Mouse (Mus musculus) bone marrow, adult 2 months (tissue): Measurements from ENCODE around the gene 1700019D03Rik.

ENCODE experiments used
- CTCF ChIP-seq: fragments of 200-500 bp; IDR thresholded peaks from 2 replicates; pipeline ENCODE4 v1.5.1; 2011; ENCODE audit warnings: low read length, control low read depth; ENCODE audit not compliant: control insufficient read depth, insufficient read depth
- POLR2A ChIP-seq: fragments of 200-500 bp; IDR thresholded peaks from 2 replicates; pipeline ENCODE4 v1.6.1; 2011; ENCODE audit warnings: low read depth, mild to moderate bottlenecking, control low read depth, low read length, borderline replicate concordance; ENCODE audit not compliant: control insufficient read depth

DNA sequence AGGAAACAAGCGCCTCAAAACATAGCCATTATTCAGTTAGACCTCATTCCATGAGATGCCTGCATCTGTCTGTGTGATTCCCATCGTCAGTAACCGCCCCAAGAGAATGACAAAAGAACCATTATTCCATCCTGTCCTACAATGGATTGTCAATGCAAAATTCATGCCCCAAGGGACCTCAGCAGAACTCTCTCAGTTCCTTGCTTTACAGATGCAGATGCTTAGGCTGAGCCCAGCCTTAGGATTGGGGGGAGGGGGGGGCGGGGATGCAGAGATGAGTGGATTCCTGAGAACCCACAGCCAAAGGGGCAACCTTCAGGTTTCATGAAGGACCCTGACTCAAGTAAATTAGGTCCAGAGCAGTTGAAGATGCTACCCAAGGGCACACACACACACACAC is 66.4 kb downstream of the 1700019D03Rik start:
- TF ChIP-seq POLR2A = no peak
- no peak for TF ChIP-seq CTCF
